Mouse (Mus musculus) embryonic facial prominence, embryonic 15.5 days (tissue): ENCODE measurements around the gene Cks1b. TPM values are rescaled to one million over a fixed set of nuclear protein-coding genes. Genes with fewer than 3 reads are reported as not detected.

Experiments
- ATAC-seq: fragments of 200-750 bp; cut with Nextera tagmentation; 2 replicates; pipeline ENCODE4 v1.8.0; 2017; ENCODE audit warnings: low read depth, moderate TSS enrichment; ENCODE audit not compliant: insufficient number of reproducible peaks, low FRiP score, low TSS enrichment
- H3K27ac ChIP-seq: fragments of 300-500 bp; sonication (generic); replicated peaks from 2 replicates; pipeline ENCODE4 v1.5.1; 2015; ENCODE audit warnings: mild to moderate bottlenecking, inconsistent platforms
- H3K27me3 ChIP-seq: fragments of 300-500 bp; sonication (generic); 2 replicates; pipeline ENCODE4 v1.6.1; 2015; ENCODE audit warnings: inconsistent platforms
- H3K36me3 ChIP-seq: fragments of 300-500 bp; sonication (generic); 2 replicates; pipeline ENCODE4 v1.6.1; 2015; ENCODE audit warnings: mild to moderate bottlenecking, inconsistent platforms
- H3K4me1 ChIP-seq: fragments of 300-500 bp; sonication (generic); 2 replicates; pipeline ENCODE4 v1.6.1; 2015; ENCODE audit warnings: inconsistent platforms
- H3K4me2 ChIP-seq: fragments of 300-500 bp; sonication (generic); replicated peaks from 2 replicates; pipeline ENCODE4 v1.6.1; 2015; ENCODE audit warnings: mild to moderate bottlenecking, inconsistent platforms
- H3K4me3 ChIP-seq: fragments of 300-500 bp; sonication (generic); replicated peaks from 2 replicates; pipeline ENCODE4 v1.5.1; 2015; ENCODE audit warnings: mild to moderate bottlenecking, inconsistent platforms
- H3K9ac ChIP-seq: fragments of 300-500 bp; sonication (generic); 2 replicates; pipeline ENCODE4 v1.6.1; 2015; ENCODE audit warnings: inconsistent platforms
- H3K9me3 ChIP-seq: fragments of 300-500 bp; sonication (generic); replicated peaks from 2 replicates; pipeline ENCODE4 v1.6.1; 2016; ENCODE audit warnings: inconsistent platforms
- WGBS: fragments of 180-500 bp; shearing (Covaris S2); methylation state at CpG from one replicate; pipeline ENCODE4 v1.1.7; 2015; 5-methylcytosine and 5-hydroxymethylcytosine counted together
- polyA plus RNA-seq: library from polyadenylated mRNA; unstranded; fragments of >200 nt; fragmentation: Nextera tagmentation; extraction: Ambion mirVana; gene quantifications from 2 replicates; pipeline ENCODE4 v1.2.1, GENCODE M21; 2015

Gene Cks1b
- polyA plus RNA-seq, 1 experiment from 2014 or later = 342 TPM

DNA sequence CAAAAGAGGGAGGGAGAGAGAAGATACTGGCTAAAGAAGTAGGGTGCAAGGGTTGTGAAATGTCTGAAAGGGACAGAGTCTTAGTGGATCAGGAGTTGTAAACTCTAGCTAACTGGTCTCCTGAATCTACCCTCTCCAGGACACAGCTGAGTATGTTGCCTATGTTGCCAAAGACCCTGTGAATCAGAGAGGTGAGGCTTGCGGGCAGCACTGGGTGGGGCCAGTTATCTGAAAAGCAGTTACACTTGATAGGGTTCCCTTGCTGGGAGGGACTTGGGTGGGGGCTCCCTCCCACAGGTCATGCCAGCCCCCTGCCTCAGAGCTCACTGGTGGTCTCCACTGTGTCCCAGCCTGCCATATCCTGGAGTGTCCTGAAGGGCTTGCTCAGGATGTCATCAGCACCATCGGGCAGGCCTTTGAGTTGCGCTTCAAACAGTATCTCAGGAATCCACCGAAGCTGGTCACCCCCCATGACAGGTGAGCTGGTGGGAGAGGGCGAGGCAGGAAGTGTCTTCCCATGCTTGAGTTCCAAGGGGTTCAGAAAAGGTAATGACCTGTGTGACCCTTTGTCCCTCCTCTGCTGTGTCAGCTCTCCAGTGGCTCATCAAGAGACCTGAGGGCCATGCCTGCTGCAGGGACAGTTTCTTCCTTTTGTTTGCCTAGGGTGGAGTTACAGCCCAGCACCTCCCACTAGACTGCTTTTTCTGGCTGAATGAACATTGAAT lies 6.4 kb upstream of the Cks1b start:
- 91% methylated on average over 5 of the region's 5 CpGs for WGBS
- no peak overlapping the region for H3K4me3 ChIP-seq
- no peak for ATAC-seq
- no peak overlapping the region for H3K9ac ChIP-seq
- H3K9me3 ChIP-seq = no peaks in the 10 kb centered on the region
- H3K27me3 ChIP-seq = no peaks in the 10 kb centered on the region
- peaks cover 39% of the 10 kb centered on the region for H3K4me1 ChIP-seq
- H3K36me3 ChIP-seq = peaks cover 46% of the 10 kb centered on the region
- no peak overlapping the region for H3K4me2 ChIP-seq
- no peak overlapping the region for H3K27ac ChIP-seq

DNA sequence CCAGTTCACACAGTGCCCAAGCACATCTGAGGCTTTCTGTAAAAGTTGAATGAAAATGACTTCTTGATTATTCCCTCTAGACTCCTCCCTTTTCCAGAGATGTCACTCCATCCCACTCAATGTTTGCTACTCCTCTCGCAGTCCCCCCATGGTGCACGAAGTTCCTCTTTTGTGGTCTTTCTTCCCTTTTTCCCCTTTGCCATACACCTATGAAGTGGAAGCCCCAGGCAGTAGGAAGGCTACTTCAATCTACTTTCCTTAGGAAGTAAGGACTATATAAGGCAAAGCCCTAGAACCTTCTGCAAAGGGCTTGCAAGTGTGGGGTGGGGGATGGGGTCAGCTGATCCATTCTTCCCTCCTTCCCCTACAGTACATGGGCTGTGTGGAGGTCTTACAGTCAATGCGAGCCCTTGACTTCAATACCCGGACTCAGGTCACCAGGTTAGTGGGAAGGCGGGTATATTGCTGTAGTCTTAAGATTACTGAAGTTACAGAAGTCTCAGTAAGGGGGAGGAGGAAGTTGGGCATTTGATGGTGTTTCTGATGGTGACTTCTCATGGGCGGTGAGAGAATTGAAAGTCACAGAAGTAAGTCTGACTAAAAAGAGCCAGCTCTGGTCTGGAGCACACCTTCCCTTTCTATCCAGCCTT lies 4.5 kb upstream of the Cks1b start:
- Histone ChIP-seq H3K27ac (peak overlapping the region; percentile 98; the same call in 1 of the 2 replicates), H3K4me3 (peak overlapping the region; percentile 53), H3K9me3 (no peaks in the 10 kb centered on the region), H3K27me3 (no peaks in the 10 kb centered on the region), H3K36me3 (peaks cover 41% of the 10 kb centered on the region), H3K4me2 (peak overlapping the region; percentile 80), H3K4me1 (peaks cover 44% of the 10 kb centered on the region), H3K9ac (no peak overlapping the region; the same call in 1 of the 2 replicates)
- ATAC-seq = no peak
- WGBS = 69% methylated on average over 6 of the region's 6 CpGs

- Histone ChIP-seq H3K4me2 (peak overlapping the region; percentile 80), H3K9ac (peak overlapping the region; percentile 58), H3K27me3 (no peaks in the 10 kb centered on the region), H3K27ac (peak overlapping the region; percentile 98), H3K4me3 (peak overlapping the region; percentile 53), H3K4me1 (peaks cover 49% of the 10 kb centered on the region), H3K9me3 (no peaks in the 10 kb centered on the region), H3K36me3 (peaks cover 34% of the 10 kb centered on the region)
- WGBS = 7% methylated on average over 22 of the region's 22 CpGs
- ATAC-seq = no peak
Measured at GRCm38 (mm10) chr3:89421810-89422473, 3.8 kb upstream of the Cks1b start.

GRCm38 (mm10) chr3:89421002-89421774 lies 3.0 kb upstream of the Cks1b start:
- peak overlapping the region; percentile 53 for H3K4me3 ChIP-seq
- peak; percentile 84 for ATAC-seq
- peak overlapping the region; percentile 58 for H3K9ac ChIP-seq
- H3K27ac ChIP-seq = peak overlapping the region; percentile 98
- no peaks in the 10 kb centered on the region for H3K27me3 ChIP-seq
- peaks cover 30% of the 10 kb centered on the region for H3K36me3 ChIP-seq
- WGBS = 4% methylated on average over 11 of the region's 11 CpGs
- H3K4me1 ChIP-seq = peaks cover 56% of the 10 kb centered on the region
- H3K9me3 ChIP-seq = no peaks in the 10 kb centered on the region
- H3K4me2 ChIP-seq = peak overlapping the region; percentile 80

GRCm38 (mm10) chr3:89420421-89420820 lies 2.2 kb upstream of the Cks1b start:
- WGBS = 42% methylated on average over 2 of the region's 2 CpGs
- peaks cover 30% of the 10 kb centered on the region for H3K36me3 ChIP-seq
- H3K4me3 ChIP-seq = peak overlapping the region; percentile 53
- H3K9me3 ChIP-seq = no peaks in the 10 kb centered on the region
- H3K27me3 ChIP-seq = no peaks in the 10 kb centered on the region
- ATAC-seq = no peak
- no peak overlapping the region for H3K9ac ChIP-seq
- peaks cover 56% of the 10 kb centered on the region for H3K4me1 ChIP-seq
- H3K27ac ChIP-seq = peak overlapping the region; percentile 98
- H3K4me2 ChIP-seq = peak overlapping the region; percentile 80

GRCm38 (mm10) chr3:89419981-89420380 lies 1.8 kb upstream of the Cks1b start:
- Histone ChIP-seq H3K27ac (peak overlapping the region; percentile 98), H3K36me3 (peaks cover 30% of the 10 kb centered on the region), H3K9ac (peak overlapping the region; percentile 33; the same call in 1 of the 2 replicates), H3K27me3 (no peaks in the 10 kb centered on the region), H3K4me3 (peak overlapping the region; percentile 58), H3K9me3 (no peaks in the 10 kb centered on the region), H3K4me2 (peak overlapping the region; percentile 80), H3K4me1 (peaks cover 56% of the 10 kb centered on the region)
- ATAC-seq = no peak
- WGBS = 18% methylated on average over 3 of the region's 3 CpGs

GRCm38 (mm10) chr3:89419571-89419970 lies 1.4 kb upstream of the Cks1b start:
- WGBS = 1% methylated on average over 9 of the region's 9 CpGs
- H3K27ac ChIP-seq = peak overlapping the region; percentile 98
- H3K4me3 ChIP-seq = peak overlapping the region; percentile 58
- peaks cover 30% of the 10 kb centered on the region for H3K36me3 ChIP-seq
- H3K4me1 ChIP-seq = peaks cover 56% of the 10 kb centered on the region
- no peaks in the 10 kb centered on the region for H3K9me3 ChIP-seq
- ATAC-seq = no peak
- peak overlapping the region; percentile 33 for H3K9ac ChIP-seq
- H3K4me2 ChIP-seq = peak overlapping the region; percentile 80
- no peaks in the 10 kb centered on the region for H3K27me3 ChIP-seq

DNA sequence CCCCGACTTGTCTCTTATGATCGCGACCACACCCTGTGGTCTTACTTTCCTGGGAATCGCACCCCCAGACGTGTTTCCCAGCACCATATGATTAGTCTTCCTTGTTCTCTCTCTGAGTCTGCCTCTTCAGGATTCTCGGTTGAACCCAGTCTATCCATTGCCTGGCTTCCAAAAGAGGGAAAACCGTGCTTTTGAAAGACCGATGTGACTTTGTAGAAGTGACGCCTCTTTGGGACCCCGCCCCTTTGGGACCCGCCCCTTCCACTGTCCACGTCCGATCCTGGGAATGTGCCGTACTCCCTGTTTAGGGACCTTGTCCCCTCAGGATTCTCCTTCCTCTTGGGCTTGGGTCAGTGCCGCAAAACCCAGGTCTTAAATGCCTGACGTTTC lies 673 bp upstream of the Cks1b start:
- ATAC-seq = no peak
- peak overlapping the region; percentile 33 for H3K9ac ChIP-seq
- peak overlapping the region; percentile 58 for H3K4me3 ChIP-seq
- no peaks in the 10 kb centered on the region for H3K9me3 ChIP-seq
- no peaks in the 10 kb centered on the region for H3K27me3 ChIP-seq
- H3K4me2 ChIP-seq = peak overlapping the region; percentile 80
- H3K27ac ChIP-seq = peak overlapping the region; percentile 98
- H3K36me3 ChIP-seq = peaks cover 30% of the 10 kb centered on the region
- H3K4me1 ChIP-seq = peaks cover 56% of the 10 kb centered on the region
- under 1% methylated on average over 16 of the region's 16 CpGs for WGBS

GRCm38 (mm10) chr3:89417840-89418169 lies 378 bp downstream of the Cks1b start:
- no peaks in the 10 kb centered on the region for H3K9me3 ChIP-seq
- H3K27ac ChIP-seq = peak overlapping the region; percentile 98
- H3K9ac ChIP-seq = peak overlapping the region; percentile 22
- peaks cover 31% of the 10 kb centered on the region for H3K36me3 ChIP-seq
- peak overlapping the region; percentile 58 for H3K4me3 ChIP-seq
- under 1% methylated on average over 20 of the region's 20 CpGs for WGBS
- H3K4me1 ChIP-seq = peaks cover 47% of the 10 kb centered on the region
- peak overlapping the region; percentile 80 for H3K4me2 ChIP-seq
- ATAC-seq = peak; percentile 32
- H3K27me3 ChIP-seq = no peaks in the 10 kb centered on the region

DNA sequence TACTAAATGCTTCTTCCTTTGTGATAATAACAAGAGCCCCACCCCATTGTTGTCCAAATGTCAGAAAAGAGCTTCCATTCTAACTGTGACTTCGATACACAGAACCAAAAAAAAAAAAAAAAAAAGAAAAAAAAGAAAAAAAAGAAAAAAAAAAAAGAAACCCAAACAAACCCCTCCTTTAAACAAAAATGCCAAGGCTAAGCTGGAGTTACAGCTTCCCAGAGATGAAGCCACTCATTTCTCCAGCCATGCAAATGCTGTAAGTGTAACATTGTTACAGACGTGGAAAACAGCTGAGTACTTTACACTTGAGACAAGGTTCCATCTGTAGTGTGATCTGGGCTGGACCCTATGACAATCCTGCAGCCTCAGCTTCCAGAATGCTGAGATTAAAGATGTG lies 1.1 kb downstream of the Cks1b start:
- no peaks in the 10 kb centered on the region for H3K9me3 ChIP-seq
- H3K4me2 ChIP-seq = peak overlapping the region; percentile 80
- peaks cover 41% of the 10 kb centered on the region for H3K4me1 ChIP-seq
- ATAC-seq = no peak
- peak overlapping the region; percentile 22 for H3K9ac ChIP-seq
- H3K36me3 ChIP-seq = peaks cover 31% of the 10 kb centered on the region
- 17% methylated on average over 2 of the region's 2 CpGs for WGBS
- H3K27me3 ChIP-seq = no peaks in the 10 kb centered on the region
- H3K4me3 ChIP-seq = peak overlapping the region; percentile 58
- peak overlapping the region; percentile 98 for H3K27ac ChIP-seq

DNA sequence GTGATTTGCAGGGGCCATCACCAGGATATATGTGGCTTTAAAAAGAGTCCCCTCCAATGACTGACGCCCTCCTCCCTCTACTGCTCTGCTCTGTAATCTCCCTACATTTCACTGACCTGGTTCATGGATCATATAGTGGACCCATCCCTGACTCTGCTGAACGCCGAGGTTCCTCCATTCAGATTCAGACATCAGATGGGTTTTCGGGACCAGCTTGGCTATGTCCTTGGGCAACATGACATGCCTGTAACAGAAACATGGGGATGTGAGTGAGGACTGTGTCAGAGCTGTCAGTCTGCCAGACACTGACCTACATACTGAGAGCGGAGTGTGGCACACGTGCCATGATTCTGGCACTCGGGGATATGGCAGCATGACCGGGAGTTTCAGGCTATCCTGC lies 2.0 kb downstream of the Cks1b start:
- Histone ChIP-seq H3K27me3 (no peaks in the 10 kb centered on the region), H3K9ac (no peak overlapping the region), H3K4me2 (no peak overlapping the region), H3K36me3 (peaks cover 31% of the 10 kb centered on the region), H3K4me3 (no peak overlapping the region), H3K9me3 (no peaks in the 10 kb centered on the region), H3K4me1 (peaks cover 32% of the 10 kb centered on the region), H3K27ac (no peak overlapping the region)
- ATAC-seq = no peak
- WGBS = 96% methylated on average over 8 of the region's 8 CpGs
